Mouse (Mus musculus): Measurements from ENCODE around the gene Olfr380.

Gene Olfr380

DNA sequence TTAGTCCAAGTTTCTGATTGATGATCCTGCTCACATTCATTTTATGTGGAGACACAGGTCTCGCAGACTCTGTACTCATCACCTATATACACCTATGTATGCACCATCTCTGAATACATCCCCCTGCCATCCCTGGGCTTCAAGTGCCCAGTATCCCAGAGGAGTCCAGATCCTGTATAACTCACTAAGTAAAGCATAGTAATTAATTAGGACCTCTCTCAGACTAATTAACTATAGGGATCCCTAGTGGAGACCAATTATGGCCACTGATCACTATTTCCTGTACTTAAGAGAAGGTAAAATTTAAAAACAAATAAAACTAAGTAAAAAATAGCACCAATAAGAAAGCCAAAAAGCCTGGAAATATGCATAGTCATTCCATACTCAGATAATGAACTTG, at the start of gene Olfr380:
Olfr380 (minus strand) TSS at position 101 of the 400 bp plus-strand sequence.
- DNase-seq = no peak

DNA sequence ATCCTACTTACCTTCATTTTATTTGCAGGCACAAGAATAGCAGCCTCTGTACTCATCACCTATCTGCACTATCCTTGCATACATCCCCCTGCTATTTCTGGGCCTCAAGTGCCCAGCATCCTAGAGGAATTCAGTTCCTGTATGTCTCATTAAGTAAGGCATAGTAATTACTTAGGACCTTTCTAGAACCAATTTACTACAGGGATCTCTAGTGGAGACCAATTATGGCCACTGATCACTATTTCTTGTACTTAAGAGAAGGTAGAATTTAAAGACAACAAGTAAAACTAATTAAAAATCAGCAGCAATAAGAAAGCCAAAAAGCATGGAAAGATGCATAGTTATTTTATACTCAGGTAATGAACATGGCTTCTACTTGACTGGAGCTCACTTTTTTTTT, 34.2 kb upstream of the Olfr380 start, which contains the start of gene Olfr381:
Olfr381 (minus strand) TSS at position 101 of the 400 bp plus-strand sequence.
- DNase-seq = no peak

DNA sequence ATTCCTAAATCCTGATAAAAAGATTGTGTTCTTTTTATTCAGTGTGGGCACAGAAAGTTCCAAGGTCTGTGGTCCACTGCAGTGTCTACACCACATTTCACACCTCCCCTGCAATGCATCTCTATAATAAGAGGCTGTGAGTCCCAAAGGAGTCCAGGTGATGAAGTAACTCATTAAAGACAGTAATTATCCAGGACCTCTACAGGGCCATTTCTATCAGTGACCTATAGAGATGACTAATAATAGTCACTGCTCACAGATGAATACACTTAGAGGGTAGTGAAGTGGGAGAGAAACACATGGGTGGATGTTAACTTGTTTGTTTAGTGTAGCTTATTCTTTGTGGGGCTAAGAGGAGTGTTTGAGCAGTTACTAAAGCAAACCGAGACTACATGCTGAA, 28.9 kb downstream of the Olfr380 start, which contains the start of gene Olfr378:
Olfr378 (minus strand) TSS at position 101 of the 400 bp plus-strand sequence.
- no peak for DNase-seq

All from lung, postnatal 4 days (tissue).